Mouse (Mus musculus) right cerebral cortex, postnatal 14 days (tissue): ENCODE results near the gene 5031439G07Rik.
"Not testable (repeated sequence)": the region's sequence is repeated elsewhere in the genome, so short reads cannot be mapped to it uniquely, and the experiment has no call there.

ENCODE experiments used
- DNase-seq: peaks from one replicate; pipeline ENCODE4 v3.0.0; 2022

5031439G07Rik gene

GRCm38 (mm10) chr15:84987874-84988825 is at the start of gene 5031439G07Rik:
Gene 5031439G07Rik, minus strand, starts transcription at chr15:84988551.
- DNase-seq, result peak; percentile 85

GRCm38 (mm10) chr15:85037343-85037690 is 49.0 kb upstream of the 5031439G07Rik start:
- no peak for DNase-seq

GRCm38 (mm10) chr15:85036566-85037342 is 48.4 kb upstream of the 5031439G07Rik start:
- DNase-seq, result peak; percentile 97

GRCm38 (mm10) chr15:85033916-85034315 is 45.6 kb upstream of the 5031439G07Rik start:
- not testable (repeated sequence) for DNase-seq

- DNase-seq, result no peak
Observed at GRCm38 (mm10) chr15:85031866-85032265, 43.5 kb upstream of the 5031439G07Rik start.

GRCm38 (mm10) chr15:85030643-85031042 is 42.3 kb upstream of the 5031439G07Rik start:
- not testable (repeated sequence) for DNase-seq

GRCm38 (mm10) chr15:85028648-85029047 is 40.3 kb upstream of the 5031439G07Rik start, which contains the start of gene Fam118a:
Gene Fam118a, plus strand, starts transcription at chr15:85028948.
- not testable (repeated sequence) for DNase-seq

GRCm38 (mm10) chr15:85027740-85028139 is 39.4 kb upstream of the 5031439G07Rik start:
- DNase-seq, result no peak

- DNase-seq, result no peak
Observed at GRCm38 (mm10) chr15:85026197-85026596, 37.8 kb upstream of the 5031439G07Rik start.

- DNase-seq, result no peak
Observed at GRCm38 (mm10) chr15:85022211-85022610, 33.9 kb upstream of the 5031439G07Rik start.

GRCm38 (mm10) chr15:85016951-85017664 is 28.8 kb upstream of the 5031439G07Rik start, which contains the start of gene Upk3a:
Gene Upk3a, plus strand, starts transcription at chr15:85017141.
- no peak for DNase-seq

- DNase-seq, result peak; percentile 35
Observed at GRCm38 (mm10) chr15:85015771-85016170, 27.4 kb upstream of the 5031439G07Rik start.

GRCm38 (mm10) chr15:85012662-85013054 is 24.3 kb upstream of the 5031439G07Rik start:
- DNase-seq, result no peak

- DNase-seq, result no peak
Observed at GRCm38 (mm10) chr15:85011895-85012661, 23.7 kb upstream of the 5031439G07Rik start.

GRCm38 (mm10) chr15:85009666-85010065 is 21.3 kb upstream of the 5031439G07Rik start:
- DNase-seq, result no peak

GRCm38 (mm10) chr15:85000984-85001982 is 12.9 kb upstream of the 5031439G07Rik start:
- peak; percentile 82 for DNase-seq

- no peak for DNase-seq
Observed at GRCm38 (mm10) chr15:84999911-85000310, 11.6 kb upstream of the 5031439G07Rik start.

GRCm38 (mm10) chr15:84997768-84998454 is 9.6 kb upstream of the 5031439G07Rik start:
- DNase-seq, result peak; percentile 48

GRCm38 (mm10) chr15:84995967-84996366 is 7.6 kb upstream of the 5031439G07Rik start:
- DNase-seq, result peak; percentile 65

- no peak for DNase-seq
Observed at GRCm38 (mm10) chr15:84995041-84995440, 6.7 kb upstream of the 5031439G07Rik start.
